Mouse (Mus musculus) ES-E14 (cell line): Measurements from ENCODE around the gene Clec4e.

Source experiments
- CHD2 ChIP-seq: IDR thresholded peaks from 2 replicates; pipeline ENCODE4 v1.6.1; 2014; ENCODE audit warnings: mild to moderate bottlenecking, low read depth, low read length, inconsistent platforms
- HCFC1 ChIP-seq: IDR thresholded peaks from 2 replicates; pipeline ENCODE4 v1.6.1; 2012; ENCODE audit warnings: low read length, inconsistent platforms, borderline replicate concordance; ENCODE audit not compliant: insufficient read depth
- MAFK ChIP-seq: IDR thresholded peaks from 2 replicates; pipeline ENCODE4 v1.6.1; 2014; ENCODE audit warnings: mild to moderate bottlenecking, low read depth, low read length, inconsistent platforms; ENCODE audit not compliant: insufficient read depth
- ZC3H11A ChIP-seq: IDR thresholded peaks from 2 replicates; pipeline ENCODE4 v1.6.1; 2012; ENCODE audit warnings: low read depth, mild to moderate bottlenecking, inconsistent platforms, low read length, borderline replicate concordance

DNA sequence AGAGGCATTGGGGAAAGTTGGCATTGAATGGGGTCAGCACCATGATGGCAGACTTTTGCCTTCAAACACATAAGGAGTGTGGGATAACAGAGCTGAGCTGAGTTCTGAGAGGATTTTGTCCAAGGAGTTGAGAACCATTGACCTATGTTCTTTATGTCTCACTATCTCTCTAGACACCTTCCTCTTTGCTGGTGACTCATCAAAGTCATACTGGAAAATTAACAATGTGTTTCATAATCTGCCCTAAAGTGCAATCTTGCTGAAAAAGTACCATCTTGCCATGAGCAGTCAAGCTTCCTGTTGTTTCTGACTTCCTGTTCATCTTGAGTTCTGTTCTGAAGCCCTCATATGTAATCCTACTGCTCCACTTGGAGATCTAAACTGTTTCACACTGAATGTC lies 36.9 kb downstream of the Clec4e start:
- TF ChIP-seq HCFC1: no peak
- no peak for TF ChIP-seq MAFK
- TF ChIP-seq CHD2: no peak
- no peak for TF ChIP-seq ZC3H11A
